Mouse (Mus musculus) v-Abl transformed pro-B cells (cell line): Measurements from ENCODE around the gene Prpf4.

Source experiments
- in situ Hi-C, 2 experiments: fragments of 400-800 bp; cut with MboI; formaldehyde crosslinking; loops; one replicate each; pipeline ENCODE4 v1.15.1; 2025; ENCODE audit not compliant: unreplicated experiment in 2 of 2

The Prpf4 gene

GRCm38 (mm10) chr4:62383752-62384151, 24.8 kb upstream of the Prpf4 start:
- in situ Hi-C loops: no loop called here

GRCm38 (mm10) chr4:62384159-62384558, 24.4 kb upstream of the Prpf4 start:
- in situ Hi-C loops: no loop called here

- in situ Hi-C loops: no loop called here
Observed at GRCm38 (mm10) chr4:62385439-62385838, 23.2 kb upstream of the Prpf4 start.

- in situ Hi-C loops: no loop called here
Observed at GRCm38 (mm10) chr4:62389592-62390512, 18.7 kb upstream of the Prpf4 start.

GRCm38 (mm10) chr4:62391892-62392291, 16.7 kb upstream of the Prpf4 start:
- in situ Hi-C loops: no loop called here

GRCm38 (mm10) chr4:62393459-62393858, 15.1 kb upstream of the Prpf4 start:
- in situ Hi-C loops: no loop called here

- in situ Hi-C loops: no loop called here
Observed at GRCm38 (mm10) chr4:62395806-62396205, 12.8 kb upstream of the Prpf4 start.

- in situ Hi-C loops: no loop called here
Observed at GRCm38 (mm10) chr4:62397616-62398365, 10.8 kb upstream of the Prpf4 start.

- in situ Hi-C loops: no loop called here
Observed at GRCm38 (mm10) chr4:62398956-62399355, 9.6 kb upstream of the Prpf4 start.

GRCm38 (mm10) chr4:62406133-62406532, 2.5 kb upstream of the Prpf4 start:
- in situ Hi-C loops: loop anchor here in 1 of 2 experiments (10.0 kb wide), 1 partner anchor 121 kb away; no protein-coding TSS in a partner anchor

- in situ Hi-C loops: loop anchor here in 1 of 2 experiments (10.0 kb wide), 1 partner anchor 123 kb away; no protein-coding TSS in a partner anchor
Observed at GRCm38 (mm10) chr4:62407730-62408582, 641 bp upstream of the Prpf4 start.

GRCm38 (mm10) chr4:62409615-62410014, 1.0 kb downstream of the Prpf4 start:
- in situ Hi-C loops: loop anchor here in 1 of 2 experiments (10.0 kb wide), 1 partner anchor 125 kb away; no protein-coding TSS in a partner anchor

GRCm38 (mm10) chr4:62410325-62410724, 1.7 kb downstream of the Prpf4 start:
- in situ Hi-C loops: no loop called here

- in situ Hi-C loops: no loop called here
Observed at GRCm38 (mm10) chr4:62411606-62412005, 3.0 kb downstream of the Prpf4 start.

GRCm38 (mm10) chr4:62418448-62418847, 9.9 kb downstream of the Prpf4 start:
- in situ Hi-C loops: loop anchor here (5.0 kb wide), 2 partner anchors 94 to 99 kb away; partner anchors contain the start of gene Alad (in 1 of the 2)

- in situ Hi-C loops: loop anchor here (5.0 kb wide), 2 partner anchors 93 to 98 kb away; partner anchors contain the start of gene Alad (in 1 of the 2)
Observed at GRCm38 (mm10) chr4:62419091-62419490, 10.5 kb downstream of the Prpf4 start.

GRCm38 (mm10) chr4:62425891-62426290, 17.3 kb downstream of the Prpf4 start:
- in situ Hi-C loops: no loop called here

GRCm38 (mm10) chr4:62427978-62428758, 19.6 kb downstream of the Prpf4 start:
- in situ Hi-C loops: no loop called here

GRCm38 (mm10) chr4:62429616-62430015, 21.0 kb downstream of the Prpf4 start:
- in situ Hi-C loops: no loop called here
